In the genomic region with DNA sequence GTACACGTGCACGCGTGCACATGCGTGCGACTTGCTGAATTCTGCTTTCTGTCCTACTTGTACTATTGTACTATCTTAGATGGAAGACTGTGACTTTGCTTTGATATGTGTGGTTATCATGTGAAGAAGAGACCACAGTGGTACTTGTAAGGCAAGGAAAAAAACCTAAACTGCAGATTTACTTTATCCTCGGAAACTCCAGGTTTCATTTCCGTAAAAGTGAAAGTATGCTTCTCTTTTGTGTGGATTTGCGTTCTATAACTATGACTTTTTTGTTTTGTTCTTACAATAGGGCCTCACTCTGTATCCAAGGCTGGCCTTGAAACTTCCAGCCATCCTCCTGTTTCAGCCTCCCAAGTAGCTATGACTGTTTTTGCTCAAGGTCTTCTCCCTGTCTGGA, we compare ENCODE assay signal across 19 mouse cellular contexts.
DNase-seq lines count a peak whose midpoint lies in the region; ATAC-seq and TF ChIP-seq lines count a peak whose summit lies in the region.
"Had no signal": no experiment of that assay in that cellular context is flagged by ENCODE, and none has a peak within 500 bp of the region (broad histone marks: within the 10 kb centered on the region; RNA-seq: fewer than 3 reads in every experiment).

No protein-coding gene starts in this region.

- no peak for TF ChIP-seq CTCF in CH12.LX (conservative IDR thresholded peaks at IDR 0.05 in 1 of 2, IDR thresholded peaks at IDR 0.05 in 1 of 2; ENCODE audit: low read depth in 2 of 2, low read length in 2 of 2)
- no peak for TF ChIP-seq CTCF in olfactory bulb, adult 2 months (IDR thresholded peaks at IDR 0.05; ENCODE audit: insufficient read depth, low read depth, low read length)

- no peak overlapping the region for H3K9ac ChIP-seq in CH12.LX (ENCODE audit: insufficient read depth, low read depth)

- in situ Hi-C loops in CH12.LX (cut with MboI; ENCODE audit: low pct_ligation_motif_present, low pct_unique_long_range_greater_than_20kb, low sequenced_read_pairs), result no loop called here

- dilution Hi-C loops in CH12.LX (cut with MboI; ENCODE audit: extremely low pct_ligation_motif_present, extremely low pct_unique_long_range_greater_than_20kb, low sequenced_read_pairs), result no loop called here

- no peak overlapping the region for H3K27ac ChIP-seq in CH12.LX (ENCODE audit: insufficient read depth, low read depth)
- H3K27ac ChIP-seq in olfactory bulb, adult 2 months (ENCODE audit: insufficient read depth, low read depth, low read length), result peak overlapping the region; percentile 62

- no peaks in the 10 kb centered on the region for H3K27me3 ChIP-seq in CH12.LX (replicated peaks)
- H3K27me3 ChIP-seq: Patski had no signal

- no peaks in the 10 kb centered on the region for H3K36me3 ChIP-seq in CH12.LX (replicated peaks in 1 of 2; ENCODE audit: control insufficient read depth in 1 of 2, insufficient read depth in 1 of 2, low read length in 1 of 2)
- H3K36me3 ChIP-seq: G1E had no signal

- TF ChIP-seq EP300 in CH12.LX (IDR thresholded peaks at IDR 0.05; ENCODE audit: low read length), result peak; percentile 77

- TF ChIP-seq RAD21 in CH12.LX (IDR thresholded peaks at IDR 0.05; ENCODE audit: low read depth, low read length), result no peak

- H3K79me2 ChIP-seq in CH12.LX (replicated peaks; ENCODE audit: control insufficient read depth, extremely low read depth, insufficient read depth, poor library complexity, severe bottlenecking), result no peaks in the 10 kb centered on the region

- TF ChIP-seq POLR2A in CH12.LX (IDR thresholded peaks at IDR 0.05; ENCODE audit: low read depth, low read length), result no peak
- no peak for TF ChIP-seq POLR2A in olfactory bulb, adult 2 months (IDR thresholded peaks at IDR 0.05; ENCODE audit: insufficient read depth, low read depth, low read length)

- no peak overlapping the region for H3K4me3 ChIP-seq in CH12.LX (replicated peaks in 1 of 3; ENCODE audit: low read depth in 2 of 3, low read length in 2 of 3, poor library complexity in 1 of 3)
- H3K4me3 ChIP-seq in olfactory bulb, adult 2 months (ENCODE audit: insufficient read depth, low read depth, low read length), result no peak overlapping the region

- 93% methylated on average over 8 of the region's 8 CpGs for WGBS in olfactory bulb, adult 2 months

- ATAC-seq in activated CD4-positive, CD25-positive, alpha-beta regulatory T cell, adult 4 months, result no peak
- ATAC-seq: CD4-positive, CD25-positive, alpha-beta regulatory T cell, adult 4 months; Patski had no signal

- no peaks in the 10 kb centered on the region for H3K9me3 ChIP-seq in CH12.LX (replicated peaks; ENCODE audit: low read length)
- H3K9me3 ChIP-seq: G1E had no signal

- H3K4me2 ChIP-seq in CH12.LX (ENCODE audit: insufficient read depth, low read depth, poor library complexity, severe bottlenecking), result no peak overlapping the region

- H3K4me1 ChIP-seq in CH12.LX (ENCODE audit: control insufficient read depth in 1 of 2, insufficient read depth in 2 of 2), result peaks cover 2% of the 10 kb centered on the region in 2 experiments; a peak in 1 of 4 replicates
- H3K4me1 ChIP-seq in olfactory bulb, adult 2 months (ENCODE audit: control insufficient read depth, insufficient read depth, low read length), result peaks cover 2% of the 10 kb centered on the region

- DNase-seq in CH12.LX (ENCODE audit: extremely low read depth), result no peak
- no peak for DNase-seq in urinary bladder, adult 18-20 months (ENCODE audit: low spot score in 2 of 2)
- DNase-seq: adrenal gland, adult 2 months; adrenal gland, adult 8-10 months; adrenal gland, postnatal 10 days; adrenal gland, postnatal 14 days; adrenal gland, postnatal 25 days; adrenal gland, postnatal 36 days; B cell, adult 2 months; cerebellum, adult 11 months; cerebellum, adult 11-12 months; cerebellum, adult 18-20 months; cerebellum, adult 2 months; cerebellum, adult 8-10 months had no signal

TF ChIP-seq in CH12.LX, 34 proteins besides CTCF, POLR2A, EP300 and RAD21:
- TF ChIP-seq MYC (IDR thresholded peaks at IDR 0.05; ENCODE audit: low read depth, low read length), result no peak
- 0 out of 2 replicates have a peak, but pooled peaks have one; percentile 16 for TF ChIP-seq MAFK (IDR thresholded peaks at IDR 0.05; ENCODE audit: insufficient replicate concordance, low read length)
- TF ChIP-seq ZNF384 (IDR thresholded peaks at IDR 0.05; ENCODE audit: low read depth, low read length), result no peak
- TF ChIP-seq ETS1 (conservative IDR thresholded peaks at IDR 0.05; ENCODE audit: low read depth, low read length), result no peak
- 0 out of 2 replicates have a peak, but pooled peaks have one; percentile 29 for TF ChIP-seq MEF2A (IDR thresholded peaks at IDR 0.05; ENCODE audit: borderline replicate concordance, low read depth, low read length)
- no peak for TF ChIP-seq ZC3H11A (IDR thresholded peaks at IDR 0.05; ENCODE audit: low read depth, low read length)
- peak; percentile 35; the same call in 1 of the 2 replicates for TF ChIP-seq BHLHE40 (IDR thresholded peaks at IDR 0.05; ENCODE audit: low read depth, low read length)
- no peak for TF ChIP-seq RCOR1 (conservative IDR thresholded peaks at IDR 0.05; ENCODE audit: low read depth, low read length)
- TF ChIP-seq PAX5 (IDR thresholded peaks at IDR 0.05; ENCODE audit: low read length), result no peak
- TF ChIP-seq IRF4 (IDR thresholded peaks at IDR 0.05; ENCODE audit: low read depth, low read length), result peak; percentile 60
- TF ChIP-seq GABPA (IDR thresholded peaks at IDR 0.05; ENCODE audit: insufficient replicate concordance, low read depth, low read length), result no peak
